Comparison of ENCODE assay signal across 14 mouse cellular contexts in genomic region chr11:118899771-118900545, GRCm38 (mm10). TPM values are rescaled to one million over a fixed set of nuclear protein-coding genes. Genes with fewer than 3 reads are reported as not detected.
DNase-seq lines count a peak whose midpoint lies in the region; ATAC-seq and TF ChIP-seq lines count a peak whose summit lies in the region.
"Had no signal": no experiment of that assay in that cellular context is flagged by ENCODE, and none has a peak within 500 bp of the region (broad histone marks: within the 10 kb centered on the region; RNA-seq: fewer than 3 reads in every experiment).

No protein-coding gene starts in this region.

- no peak overlapping the region for H3K4me2 ChIP-seq in liver, embryonic 11.5 days
- H3K4me2 ChIP-seq: embryonic facial prominence, embryonic 13.5 days; liver, embryonic 12.5 days had no signal

- DNase-seq in cerebellum, adult 11-12 months, result peak; percentile 71
- DNase-seq in cerebellum, postnatal 4 days (ENCODE audit: low spot score in 2 of 2), result no peak
- DNase-seq in layer of hippocampus, adult 2 months (ENCODE audit: low spot score in 2 of 2), result no peak
- no peak for DNase-seq in layer of hippocampus, adult 9-11 months
- peak; percentile 67 to 68 for DNase-seq in cerebellum, postnatal 10 days
- no peak for DNase-seq in lung, postnatal 4 days
- no peak for DNase-seq in liver, embryonic 11.5 days (ENCODE audit: low spot score)
- DNase-seq: kidney, adult 8-10 months; thymus, postnatal 25 days had no signal

- no peaks in the 10 kb centered on the region; the same call in 1 of the 2 replicates for H3K27me3 ChIP-seq in liver, embryonic 11.5 days (replicated peaks; ENCODE audit: control insufficient read depth, insufficient read depth, low read length)

- 59% methylated on average over 26 of the region's 26 CpGs for WGBS in olfactory bulb, adult 2 months
- 56% methylated on average over 26 of the region's 26 CpGs for WGBS in liver, embryonic 11.5 days

- H3K36me3 ChIP-seq in liver, embryonic 11.5 days (ENCODE audit: control insufficient read depth, insufficient read depth, low read length), result no peaks in the 10 kb centered on the region
- H3K36me3 ChIP-seq: embryonic facial prominence, embryonic 13.5 days; liver, embryonic 12.5 days had no signal

- no peak for ATAC-seq in liver, embryonic 11.5 days (replicated peaks; ENCODE audit: low FRiP score)
- ATAC-seq: liver, embryonic 12.5 days; lung, postnatal 0 days; Patski had no signal

- H3K9ac ChIP-seq in liver, embryonic 11.5 days (ENCODE audit: low read depth, low read length), result no peak overlapping the region
- H3K9ac ChIP-seq: embryonic facial prominence, embryonic 13.5 days; liver, embryonic 12.5 days had no signal

- no peak for TF ChIP-seq CTCF in layer of hippocampus, adult 2 months (conservative IDR thresholded peaks at IDR 0.05)
- TF ChIP-seq CTCF in olfactory bulb, adult 2 months (IDR thresholded peaks at IDR 0.05; ENCODE audit: insufficient read depth, low read depth, low read length), result no peak

- peak overlapping the region; percentile 55; the same call in 1 of the 2 replicates for H3K27ac ChIP-seq in layer of hippocampus, adult 2 months
- peak overlapping the region; percentile 35 for H3K27ac ChIP-seq in olfactory bulb, adult 2 months (ENCODE audit: insufficient read depth, low read depth, low read length)
- H3K27ac ChIP-seq in liver, embryonic 11.5 days (ENCODE audit: low read depth, low read length), result no peak overlapping the region
- H3K27ac ChIP-seq: embryonic facial prominence, embryonic 13.5 days; liver, embryonic 12.5 days had no signal

- no peak for TF ChIP-seq POLR2A in olfactory bulb, adult 2 months (IDR thresholded peaks at IDR 0.05; ENCODE audit: insufficient read depth, low read depth, low read length)

- H3K4me3 ChIP-seq in layer of hippocampus, adult 2 months, result no peak overlapping the region
- H3K4me3 ChIP-seq in olfactory bulb, adult 2 months (ENCODE audit: insufficient read depth, low read depth, low read length), result no peak overlapping the region
- H3K4me3 ChIP-seq in liver, embryonic 11.5 days (ENCODE audit: low read depth, low read length), result no peak overlapping the region
- H3K4me3 ChIP-seq: embryonic facial prominence, embryonic 13.5 days; liver, embryonic 12.5 days had no signal

- H3K4me1 ChIP-seq in olfactory bulb, adult 2 months (ENCODE audit: control insufficient read depth, insufficient read depth, low read length), result peaks cover 71% of the 10 kb centered on the region
- H3K4me1 ChIP-seq in liver, embryonic 11.5 days (replicated peaks; ENCODE audit: control insufficient read depth, insufficient read depth, low read length), result no peaks in the 10 kb centered on the region
- H3K4me1 ChIP-seq: liver, embryonic 12.5 days had no signal

- H3K9me3 ChIP-seq in liver, embryonic 11.5 days (ENCODE audit: control insufficient read depth, low read length), result no peaks in the 10 kb centered on the region
- H3K9me3 ChIP-seq: embryonic facial prominence, embryonic 13.5 days; liver, embryonic 12.5 days had no signal

RNA-seq across cellular contexts. Expression of gene Rbfox3, which starts 11.4 kb away (rescaled TPM):
- total RNA-seq in layer of hippocampus, adult 2 months (2021), result 100 to 1,000 TPM; 276 to 303 TPM
- 164 TPM in 1 of 2 replicates, not detected in the other for polyA plus RNA-seq in olfactory bulb, adult 2 months (2012; ENCODE audit: insufficient read depth, insufficient read length, low replicate concordance, missing spikeins)
- 1.1 and 1.3 TPM in 2 replicates for polyA plus RNA-seq in liver, embryonic 11.5 days (2014; fragmentation: Nextera tagmentation; extraction: Ambion mirVana)
- polyA plus RNA-seq: Patski had no signal

Comparison
In these comparisons a context has a peak if more than half of its experiments do, and no peak if none do; other contexts are left out.
1. DNase-seq: peak in cerebellum, adult 11-12 months (single experiment) and cerebellum, postnatal 10 days (2 of 2); none in cerebellum, postnatal 4 days (0 of 2), layer of hippocampus, adult 2 months (0 of 2), layer of hippocampus, adult 9-11 months (single experiment), lung, postnatal 4 days (0 of 2) and liver, embryonic 11.5 days (single experiment).